Mouse (Mus musculus) liver, adult 2 months (tissue): ENCODE measurements around the gene Ldb3.

Experiments
- CTCF ChIP-seq: fragments of 200-500 bp; IDR thresholded peaks from 2 replicates; pipeline ENCODE4 v1.5.1; 2011; ENCODE audit warnings: low read depth, low read length, control low read depth
- POLR2A ChIP-seq: fragments of 200-500 bp; IDR thresholded peaks from 2 replicates; pipeline ENCODE4 v1.6.1; 2011; ENCODE audit warnings: low read length, control low read depth; ENCODE audit not compliant: insufficient read depth; ENCODE audit errors: extremely low read depth

GRCm38 (mm10) chr14:34566530-34566929 is 22.0 kb downstream of the Ldb3 start:
- TF ChIP-seq CTCF (no peak), POLR2A (no peak)
